Mouse (Mus musculus) macrophage (primary cell): ENCODE measurements around the gene Kctd2. TPM values are rescaled to one million over a fixed set of nuclear protein-coding genes. Genes with fewer than 3 reads are reported as not detected.

Experiments
- H3K27ac ChIP-seq: fragments of 350-480 bp; formaldehyde crosslinking; 2 replicates; pipeline ENCODE4 v1.9.0; 2021
- H3K36me3 ChIP-seq: fragments of 350-480 bp; formaldehyde crosslinking; 2 replicates; pipeline ENCODE4 v1.9.0; 2021; ENCODE audit errors: inconsistent target
- H3K4me3 ChIP-seq: fragments of 350-480 bp; formaldehyde crosslinking; 2 replicates; pipeline ENCODE4 v1.9.0; 2021; ENCODE audit errors: inconsistent target
- H3K79me2 ChIP-seq: fragments of 350-480 bp; formaldehyde crosslinking; 2 replicates; pipeline ENCODE4 v1.9.0; 2021; ENCODE audit errors: inconsistent target
- WGBS: methylation state at CpG from one replicate; pipeline ENCODE4 v1.1.7; 2026; ENCODE audit warnings: inconsistent platforms; ENCODE audit not compliant: missing documents; 5-methylcytosine and 5-hydroxymethylcytosine counted together
- polyA plus RNA-seq: library from polyadenylated mRNA; stranded (reverse); fragments of 250-400 nt; gene quantifications from 3 replicates; pipeline ENCODE4 v1.2.4, GENCODE M21; 2018; ENCODE audit warnings: inconsistent platforms

Kctd2 gene
- polyA plus RNA-seq, 1 experiment from 2014 or later = 13.7 TPM

DNA sequence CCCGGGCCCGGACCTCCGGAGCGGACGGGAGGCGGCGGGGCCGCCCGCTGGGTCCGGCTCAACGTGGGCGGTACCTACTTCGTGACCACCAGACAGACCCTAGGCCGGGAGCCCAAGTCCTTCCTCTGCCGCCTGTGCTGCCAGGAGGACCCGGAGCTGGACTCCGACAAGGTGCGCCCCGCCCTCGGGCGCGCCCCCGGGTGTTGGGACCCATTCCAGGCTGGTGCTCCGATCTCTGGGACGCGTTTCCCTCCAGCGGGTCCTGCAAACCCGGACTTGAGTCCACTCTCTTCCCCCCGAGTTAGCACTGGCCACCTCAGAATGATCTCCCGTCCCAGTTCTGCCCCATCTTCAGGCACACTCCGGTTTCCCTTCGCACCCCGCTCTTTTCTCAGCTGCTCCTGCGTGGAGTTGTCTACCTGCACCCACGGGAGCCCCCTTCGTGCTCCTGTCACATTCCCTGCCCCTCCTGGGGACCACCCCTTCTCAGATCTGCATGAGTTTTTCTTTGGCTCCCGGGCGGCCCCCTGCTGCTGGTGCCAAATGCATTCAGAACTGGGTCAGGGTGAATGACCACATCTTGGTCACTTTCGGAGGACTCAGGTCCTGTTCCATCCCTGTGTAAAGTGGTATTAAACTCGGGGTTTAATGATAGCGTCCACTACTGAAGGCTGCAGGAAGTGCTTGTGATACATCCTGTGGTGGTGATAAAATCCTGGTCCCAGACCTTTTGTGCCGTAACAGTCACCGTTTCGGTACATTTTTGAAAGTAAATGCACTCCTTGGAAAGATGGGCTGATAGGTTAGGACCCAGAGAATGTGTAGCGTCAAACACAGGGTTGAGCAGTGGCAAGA, 635 bp downstream of the Kctd2 start:
- Histone ChIP-seq H3K79me2 (peaks cover 39% of the 10 kb centered on the region), H3K4me3 (peak overlapping the region; percentile 80), H3K27ac (peak overlapping the region; percentile 15; the same call in 1 of the 2 replicates), H3K36me3 (peaks cover 19% of the 10 kb centered on the region; the same call in 1 of the 2 replicates)
- 3% methylated on average over 45 of the region's 45 CpGs for WGBS

DNA sequence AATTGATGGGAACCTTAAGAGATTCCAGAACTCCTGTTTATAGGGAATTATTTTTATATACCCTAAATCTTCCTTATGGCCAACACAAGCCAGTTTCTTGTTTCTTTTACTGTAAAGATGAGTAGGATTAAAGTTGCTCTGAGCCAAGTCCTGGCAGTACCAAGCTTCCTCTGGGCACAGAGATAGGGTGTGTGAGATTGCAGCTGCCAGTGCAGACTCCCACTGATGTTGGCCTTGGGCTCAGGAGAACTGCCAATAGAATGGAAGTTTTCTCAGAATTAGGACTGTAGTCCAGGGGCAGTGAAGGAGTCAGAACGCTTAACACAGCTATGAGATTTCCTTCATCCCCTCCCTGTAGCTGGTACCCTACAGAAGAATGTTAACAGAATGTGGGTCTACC, 1.4 kb downstream of the Kctd2 start:
- Histone ChIP-seq H3K4me3 (no peak overlapping the region), H3K79me2 (peaks cover 39% of the 10 kb centered on the region), H3K27ac (no peak overlapping the region), H3K36me3 (peaks cover 21% of the 10 kb centered on the region; the same call in 1 of the 2 replicates)
- 86% methylated on average over 1 of the region's 1 CpGs for WGBS

GRCm38 (mm10) chr11:115421972-115422371, 2.0 kb downstream of the Kctd2 start:
- no peak overlapping the region for H3K27ac ChIP-seq
- 90% methylated on average over 13 of the region's 16 CpGs for WGBS
- no peak overlapping the region for H3K4me3 ChIP-seq

DNA sequence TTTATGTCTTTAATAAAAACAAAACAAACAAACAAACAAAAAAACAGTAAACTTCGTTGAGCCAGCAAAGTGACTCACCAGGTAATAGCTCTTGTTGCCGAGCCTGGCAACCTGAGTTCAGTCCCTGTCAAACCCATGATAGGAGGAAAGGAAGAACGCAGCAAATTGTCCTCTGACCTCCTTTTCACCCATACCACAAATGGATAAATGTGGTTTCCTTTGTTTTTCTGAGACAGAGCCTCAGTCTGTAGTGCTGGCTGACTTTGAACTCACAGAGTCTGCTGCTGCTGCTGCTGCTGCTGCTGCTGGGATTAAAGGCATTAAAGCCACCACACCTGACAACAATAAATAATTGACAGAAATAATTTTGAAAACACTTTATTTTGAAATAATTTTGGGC, 3.2 kb downstream of the Kctd2 start:
- H3K79me2 ChIP-seq = peaks cover 26% of the 10 kb centered on the region
- WGBS = 83% methylated on average over 3 of the region's 3 CpGs
- H3K36me3 ChIP-seq = peaks cover 30% of the 10 kb centered on the region; the same call in 1 of the 2 replicates
- H3K27ac ChIP-seq = no peak overlapping the region
- H3K4me3 ChIP-seq = no peak overlapping the region

More at GRCm38 (mm10) chr11:115421972-115422371, 2.0 kb downstream of the Kctd2 start:
- peaks cover 37% of the 10 kb centered on the region for H3K79me2 ChIP-seq
- H3K36me3 ChIP-seq = peaks cover 24% of the 10 kb centered on the region; the same call in 1 of the 2 replicates

- 95% methylated on average over 7 of the region's 7 CpGs for WGBS
- H3K36me3 ChIP-seq = peaks cover 35% of the 10 kb centered on the region
- peaks cover 10% of the 10 kb centered on the region; the same call in 1 of the 2 replicates for H3K79me2 ChIP-seq
- no peak overlapping the region for H3K27ac ChIP-seq
- no peak overlapping the region for H3K4me3 ChIP-seq
Measured at GRCm38 (mm10) chr11:115424666-115425065, 4.7 kb downstream of the Kctd2 start.

GRCm38 (mm10) chr11:115425671-115426070, 5.7 kb downstream of the Kctd2 start:
- Histone ChIP-seq H3K36me3 (peaks cover 46% of the 10 kb centered on the region), H3K27ac (no peak overlapping the region), H3K4me3 (no peak overlapping the region), H3K79me2 (peaks cover 6% of the 10 kb centered on the region; the same call in 1 of the 2 replicates)
- 87% methylated on average over 6 of the region's 6 CpGs for WGBS

- peaks cover 58% of the 10 kb centered on the region for H3K36me3 ChIP-seq
- H3K27ac ChIP-seq = no peak overlapping the region
- 65% methylated on average over 20 of the region's 20 CpGs for WGBS
- no peaks in the 10 kb centered on the region for H3K79me2 ChIP-seq
- no peak overlapping the region for H3K4me3 ChIP-seq
Measured at GRCm38 (mm10) chr11:115427482-115428331, 7.8 kb downstream of the Kctd2 start.

GRCm38 (mm10) chr11:115429307-115429706, 9.4 kb downstream of the Kctd2 start:
- H3K36me3 ChIP-seq = peaks cover 56% of the 10 kb centered on the region
- no peak overlapping the region for H3K4me3 ChIP-seq
- no peak overlapping the region for H3K27ac ChIP-seq
- WGBS = 97% methylated on average over 7 of the region's 7 CpGs
- H3K79me2 ChIP-seq = no peaks in the 10 kb centered on the region

- WGBS = 97% methylated on average over 6 of the region's 6 CpGs
- no peak overlapping the region for H3K27ac ChIP-seq
- H3K4me3 ChIP-seq = no peak overlapping the region
- peaks cover 46% of the 10 kb centered on the region for H3K36me3 ChIP-seq
- H3K79me2 ChIP-seq = no peaks in the 10 kb centered on the region
Measured at GRCm38 (mm10) chr11:115430561-115430960, 10.6 kb downstream of the Kctd2 start.

DNA sequence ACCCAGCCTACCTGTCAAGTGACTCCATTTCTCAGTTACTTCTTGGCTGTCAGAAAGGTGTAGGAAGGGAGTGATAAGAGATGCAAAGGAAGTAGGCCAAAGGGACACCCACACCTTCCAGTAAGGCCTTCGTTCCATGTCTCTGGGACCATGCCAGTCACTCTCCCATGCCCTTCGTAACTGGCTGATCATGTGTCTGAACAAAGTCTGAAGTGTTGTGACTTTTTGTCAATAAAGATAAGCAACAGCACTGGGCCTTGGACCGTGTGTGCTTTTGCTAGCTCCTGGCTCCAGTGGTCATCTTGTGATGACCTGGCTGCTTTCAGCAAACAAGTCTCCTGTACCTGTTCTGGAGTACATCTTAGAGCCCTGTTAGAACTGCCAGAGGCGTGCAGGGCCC, 12.9 kb downstream of the Kctd2 start:
- Histone ChIP-seq H3K27ac (no peak overlapping the region), H3K36me3 (peaks cover 28% of the 10 kb centered on the region), H3K79me2 (no peaks in the 10 kb centered on the region), H3K4me3 (no peak overlapping the region)
- 100% methylated on average over 4 of the region's 4 CpGs for WGBS

GRCm38 (mm10) chr11:115433342-115433741, 13.4 kb downstream of the Kctd2 start:
- 93% methylated on average over 6 of the region's 6 CpGs for WGBS
- no peak overlapping the region for H3K4me3 ChIP-seq
- peaks cover 28% of the 10 kb centered on the region for H3K36me3 ChIP-seq
- H3K27ac ChIP-seq = no peak overlapping the region
- H3K79me2 ChIP-seq = no peaks in the 10 kb centered on the region

- no peaks in the 10 kb centered on the region for H3K79me2 ChIP-seq
- peaks cover 12% of the 10 kb centered on the region for H3K36me3 ChIP-seq
- H3K27ac ChIP-seq = no peak overlapping the region
- WGBS = 33% methylated on average over 30 of the region's 31 CpGs
- H3K4me3 ChIP-seq = no peak overlapping the region
Measured at GRCm38 (mm10) chr11:115435596-115436337, 15.8 kb downstream of the Kctd2 start.

GRCm38 (mm10) chr11:115437571-115438122, 17.7 kb downstream of the Kctd2 start:
- Histone ChIP-seq H3K36me3 (no peaks in the 10 kb centered on the region), H3K79me2 (no peaks in the 10 kb centered on the region), H3K27ac (no peak overlapping the region), H3K4me3 (no peak overlapping the region)
- 78% methylated on average over 5 of the region's 5 CpGs for WGBS

DNA sequence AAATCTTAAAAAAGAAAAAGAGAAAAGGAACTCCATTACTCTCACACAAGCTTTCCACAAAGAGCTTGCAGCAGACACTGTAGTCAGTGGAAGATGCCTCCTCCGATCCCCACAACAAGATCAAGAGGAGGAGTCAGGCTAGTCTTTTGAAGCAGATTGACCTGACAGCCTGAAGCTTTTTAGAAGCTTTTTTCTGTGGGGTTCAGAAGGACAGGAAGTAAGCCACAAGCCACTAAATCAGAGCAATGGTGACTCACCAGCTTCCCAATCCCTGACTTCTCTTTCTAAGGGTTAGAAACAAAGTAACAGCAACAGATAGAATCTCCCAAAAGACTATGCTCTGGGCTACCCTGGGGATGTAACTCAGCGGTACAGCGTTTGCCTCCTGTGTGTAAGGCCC, 19.4 kb downstream of the Kctd2 start:
- WGBS = 77% methylated on average over 3 of the region's 3 CpGs
- Histone ChIP-seq H3K4me3 (no peak overlapping the region), H3K79me2 (no peaks in the 10 kb centered on the region), H3K36me3 (no peaks in the 10 kb centered on the region), H3K27ac (peak overlapping the region; percentile 31)
